Mouse (Mus musculus): ENCODE measurements around the gene Tgm1. TPM values are rescaled to one million over a fixed set of nuclear protein-coding genes. Genes with fewer than 3 reads are reported as not detected.
A peak's percentile ranks its signal among the peaks of the same experiment; 100 is the strongest.
"Not testable (repeated sequence)": the region's sequence is repeated elsewhere in the genome, so short reads cannot be mapped to it uniquely, and the experiment has no call there.

Tgm1 gene
- polyA plus RNA-seq (2015; fragmentation: Nextera tagmentation; extraction: Ambion mirVana), result 0.19 and 0.47 TPM in 2 replicates

- no peak within 1 kb of the TSS for H3K4me2 ChIP-seq
- no peak for ATAC-seq (ENCODE audit: low FRiP score)
- peaks cover 33% of the 10 kb centered on the region for H3K27me3 ChIP-seq
- peaks cover 27% of the 10 kb centered on the region for H3K36me3 ChIP-seq
- no peaks in the 10 kb centered on the region for H3K9me3 ChIP-seq
- WGBS, result 30% methylated on average over 4 of the region's 4 CpGs
- H3K4me1 ChIP-seq (replicated peaks), result no peaks in the 10 kb centered on the region
- no peak within 1 kb of the TSS for H3K4me3 ChIP-seq
- H3K9ac ChIP-seq, result no peak within 1 kb of the TSS
- H3K27ac ChIP-seq, result no peak within 1 kb of the TSS
These were observed at the start of gene Tgm1 for GRCm38 (mm10) chr14:55713729-55714122. Gene Tgm1, minus strand, starts transcription at chr14:55713926.

GRCm38 (mm10) chr14:55763166-55763565, 49.4 kb upstream of the Tgm1 start:
- Histone ChIP-seq H3K27me3 (peaks cover 77% of the 10 kb centered on the region), H3K27ac (no peak overlapping the region), H3K9me3 (no peaks in the 10 kb centered on the region), H3K4me3 (0 out of 2 replicates have a peak overlapping the region, but pooled peaks have one; percentile 55), H3K36me3 (no peaks in the 10 kb centered on the region), H3K9ac (no peak overlapping the region), H3K4me2 (peak overlapping the region; percentile 86; the same call in 1 of the 2 replicates), H3K4me1 (replicated peaks) (peaks cover 37% of the 10 kb centered on the region)
- ATAC-seq (ENCODE audit: low FRiP score), result no peak
- WGBS, result 69% methylated on average over 7 of the region's 7 CpGs

DNA sequence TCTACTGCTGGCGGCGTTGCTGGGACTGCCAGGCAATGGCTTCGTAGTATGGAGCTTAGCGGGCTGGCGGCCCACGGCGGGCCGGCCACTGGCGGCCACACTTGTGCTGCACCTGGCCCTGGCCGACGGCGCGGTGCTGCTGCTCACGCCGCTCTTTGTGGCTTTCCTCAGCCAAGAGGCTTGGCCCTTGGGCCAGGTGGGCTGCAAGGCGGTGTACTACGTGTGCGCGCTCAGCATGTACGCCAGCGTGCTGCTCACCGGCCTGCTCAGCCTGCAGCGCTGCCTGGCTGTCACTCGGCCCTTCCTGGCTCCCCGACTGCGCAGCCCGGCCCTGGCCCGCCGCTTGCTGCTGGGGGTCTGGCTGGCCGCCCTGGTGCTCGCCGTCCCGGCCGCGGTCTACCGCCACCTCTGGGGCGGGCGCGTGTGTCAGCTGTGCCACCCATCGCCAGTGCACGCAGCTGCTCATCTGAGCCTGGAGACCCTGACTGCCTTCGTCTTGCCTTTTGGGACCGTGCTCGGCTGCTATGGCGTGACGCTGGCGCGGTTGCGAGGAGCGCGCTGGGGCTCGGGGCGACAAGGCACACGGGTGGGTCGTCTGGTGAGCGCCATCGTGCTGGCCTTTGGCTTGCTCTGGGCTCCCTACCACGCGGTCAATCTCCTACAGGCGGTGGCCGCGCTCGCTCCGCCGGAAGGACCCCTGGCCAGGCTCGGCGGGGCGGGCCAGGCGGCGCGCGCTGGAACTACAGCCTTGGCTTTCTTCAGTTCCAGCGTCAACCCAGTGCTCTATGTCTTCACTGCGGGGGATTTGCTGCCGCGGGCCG, 48.5 kb upstream of the Tgm1 start:
- no peaks in the 10 kb centered on the region for H3K9me3 ChIP-seq
- peak overlapping the region; percentile 55 for H3K4me3 ChIP-seq
- no peaks in the 10 kb centered on the region for H3K36me3 ChIP-seq
- peaks cover 68% of the 10 kb centered on the region for H3K27me3 ChIP-seq
- ATAC-seq (ENCODE audit: low FRiP score), result peak; percentile 82
- H3K27ac ChIP-seq, result peak overlapping the region; percentile 72
- peak overlapping the region; percentile 86 for H3K4me2 ChIP-seq
- WGBS, result under 1% methylated on average over 77 of the region's 77 CpGs
- peaks cover 29% of the 10 kb centered on the region for H3K4me1 ChIP-seq (replicated peaks)
- peak overlapping the region; percentile 83 for H3K9ac ChIP-seq

DNA sequence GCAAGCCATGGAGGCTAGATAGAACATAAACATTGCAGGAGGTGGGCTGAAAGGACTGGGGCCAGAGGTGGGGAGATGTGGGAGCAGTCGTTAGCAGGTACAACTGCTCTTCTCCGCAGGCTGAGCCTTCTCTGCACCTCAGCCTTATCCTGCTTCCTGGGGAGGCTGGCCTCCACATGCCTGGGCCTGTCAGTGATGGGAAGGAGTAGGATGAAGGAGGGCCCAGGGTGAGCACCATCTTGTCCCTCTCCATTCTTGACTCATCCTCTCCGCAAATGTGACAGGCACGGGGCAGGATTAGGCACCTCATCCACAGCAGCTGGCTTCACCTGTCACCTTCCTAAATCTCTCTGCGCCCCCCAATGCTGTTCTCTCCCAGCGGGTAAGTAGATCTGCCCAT, 47.4 kb upstream of the Tgm1 start, which contains the start of gene Ltb4r2:
Ltb4r2 (plus strand) TSS at position 266 of the 400 bp plus-strand sequence.
- Histone ChIP-seq H3K4me3 (peak within 1 kb of the TSS; percentile 55), H3K36me3 (peaks cover 8% of the 10 kb centered on the region), H3K27ac (peak within 1 kb of the TSS; percentile 72), H3K4me2 (peak within 1 kb of the TSS; percentile 86), H3K9ac (peak within 1 kb of the TSS; percentile 83), H3K27me3 (peaks cover 58% of the 10 kb centered on the region), H3K9me3 (no peaks in the 10 kb centered on the region), H3K4me1 (replicated peaks) (peaks cover 29% of the 10 kb centered on the region)
- WGBS, result 76% methylated on average over 6 of the region's 6 CpGs
- ATAC-seq (ENCODE audit: low FRiP score), result no peak

- under 1% methylated on average over 6 of the region's 6 CpGs for WGBS
- Histone ChIP-seq H3K36me3 (peaks cover 18% of the 10 kb centered on the region), H3K4me1 (replicated peaks) (peaks cover 29% of the 10 kb centered on the region), H3K4me2 (peak overlapping the region; percentile 17; the same call in 1 of the 2 replicates), H3K27me3 (peaks cover 48% of the 10 kb centered on the region)
- not testable (repeated sequence) for H3K27ac ChIP-seq, H3K9me3 ChIP-seq, H3K9ac ChIP-seq, H3K4me3 ChIP-seq
- ATAC-seq (ENCODE audit: low FRiP score), result peak; percentile 32; the same call in 1 of the 2 replicates
These were observed 46.4 kb upstream of the Tgm1 start for GRCm38 (mm10) chr14:55760156-55760555.

DNA sequence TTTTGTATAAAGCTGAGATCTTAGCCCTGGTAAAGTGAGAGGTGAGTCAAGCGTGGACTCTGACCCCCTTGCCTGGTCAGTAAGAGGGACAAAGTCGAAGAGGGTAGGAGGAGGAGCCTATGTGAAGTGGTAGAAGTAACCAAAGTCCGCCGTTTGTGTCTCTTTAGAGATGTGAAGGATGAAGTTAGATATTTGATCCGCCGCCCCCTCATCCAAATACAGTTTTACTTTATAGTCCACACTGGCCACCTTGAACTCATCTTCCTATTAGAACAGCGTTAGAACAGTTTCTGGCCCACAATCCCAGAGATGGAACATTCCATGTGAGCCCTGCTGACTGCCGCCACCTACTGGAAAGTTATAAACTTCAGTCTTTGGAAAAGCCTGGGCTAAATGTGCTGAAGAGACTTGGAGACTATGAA, 44.6 kb upstream of the Tgm1 start, which contains the start of gene Cideb:
Cideb (minus strand) TSS at position 96 of the 422 bp plus-strand sequence.
- Histone ChIP-seq H3K27me3 (peaks cover 30% of the 10 kb centered on the region), H3K4me2 (0 out of 2 replicates have a peak within 1 kb of the TSS, but pooled peaks have one; percentile 27)

GRCm38 (mm10) chr14:55757566-55757965, 43.8 kb upstream of the Tgm1 start:
- H3K27ac ChIP-seq, result no peak overlapping the region
- H3K27me3 ChIP-seq, result peaks cover 22% of the 10 kb centered on the region
- peaks cover 24% of the 10 kb centered on the region for H3K4me1 ChIP-seq (replicated peaks)
- H3K4me3 ChIP-seq, result no peak overlapping the region
- no peaks in the 10 kb centered on the region for H3K9me3 ChIP-seq
- H3K36me3 ChIP-seq, result peaks cover 44% of the 10 kb centered on the region
- WGBS, result 90% methylated on average over 6 of the region's 6 CpGs
- ATAC-seq (ENCODE audit: low FRiP score), result no peak
- H3K4me2 ChIP-seq, result no peak overlapping the region
- H3K9ac ChIP-seq, result no peak overlapping the region

More for the DNA sequence above, 44.6 kb upstream of the Tgm1 start, which contains the start of gene Cideb:
- no peak within 1 kb of the TSS for H3K27ac ChIP-seq
- no peak within 1 kb of the TSS for H3K4me3 ChIP-seq
- 30% methylated on average over 8 of the region's 8 CpGs for WGBS
- H3K9ac ChIP-seq, result no peak within 1 kb of the TSS
- no peak for ATAC-seq (ENCODE audit: low FRiP score)
- H3K4me1 ChIP-seq (replicated peaks), result peaks cover 29% of the 10 kb centered on the region
- H3K36me3 ChIP-seq, result peaks cover 35% of the 10 kb centered on the region
- H3K9me3 ChIP-seq, result no peaks in the 10 kb centered on the region

DNA sequence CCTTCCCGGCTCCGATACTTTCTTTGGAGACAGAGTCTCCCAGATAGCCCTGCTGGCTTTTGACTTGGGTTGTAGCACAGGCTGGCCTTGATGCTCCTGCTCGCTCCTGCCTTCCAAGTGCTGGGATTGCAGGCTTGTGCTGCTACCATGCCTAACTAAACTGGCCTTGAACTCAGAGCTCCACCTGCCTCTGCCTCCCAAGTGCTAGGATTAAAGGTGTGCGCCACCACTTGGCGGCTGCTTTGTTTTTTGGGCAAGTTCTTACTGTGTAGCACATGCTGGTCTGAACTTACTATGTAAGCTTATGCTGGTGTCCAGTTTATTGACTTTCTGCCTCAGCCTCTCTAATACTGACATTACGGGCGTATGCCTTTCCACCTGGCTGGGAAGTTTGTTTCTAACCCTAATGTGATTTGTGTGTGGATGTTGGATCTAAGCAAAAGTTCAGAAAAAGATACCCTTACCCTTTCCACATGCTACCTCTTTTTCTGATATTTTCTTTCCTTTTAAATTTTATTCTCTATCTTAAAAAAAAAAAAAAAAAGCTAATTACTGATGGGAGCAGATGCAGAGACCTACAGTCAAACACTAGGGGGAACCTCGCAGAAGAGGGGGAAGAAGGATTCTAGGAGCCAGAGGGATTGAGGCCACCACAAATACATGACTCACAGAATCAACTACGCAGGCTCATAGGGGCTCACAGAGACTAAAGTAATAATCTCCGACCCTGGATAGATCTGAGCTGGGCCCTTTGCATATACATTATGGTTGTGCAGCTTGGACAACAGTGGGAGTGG, 33.5 kb upstream of the Tgm1 start:
- Histone ChIP-seq H3K9me3 (no peaks in the 10 kb centered on the region), H3K4me3 (peak overlapping the region; percentile 59), H3K4me2 (peak overlapping the region; percentile 99), H3K36me3 (peaks cover 37% of the 10 kb centered on the region), H3K27me3 (no peaks in the 10 kb centered on the region), H3K4me1 (replicated peaks) (peaks cover 43% of the 10 kb centered on the region), H3K9ac (no peak overlapping the region), H3K27ac (no peak overlapping the region)
- no peak for ATAC-seq (ENCODE audit: low FRiP score)
- 91% methylated on average over 10 of the region's 10 CpGs for WGBS

- Histone ChIP-seq H3K4me3 (peak overlapping the region; percentile 59), H3K9me3 (no peaks in the 10 kb centered on the region), H3K27me3 (no peaks in the 10 kb centered on the region), H3K27ac (peak overlapping the region; percentile 64), H3K4me2 (peak overlapping the region; percentile 99), H3K4me1 (replicated peaks) (peaks cover 46% of the 10 kb centered on the region), H3K9ac (peak overlapping the region; percentile 77), H3K36me3 (peaks cover 31% of the 10 kb centered on the region)
- ATAC-seq (ENCODE audit: low FRiP score), result no peak; the same call in 1 of the 2 replicates
- under 1% methylated on average over 31 of the region's 31 CpGs for WGBS
These were observed 32.1 kb upstream of the Tgm1 start for GRCm38 (mm10) chr14:55745861-55746237.

GRCm38 (mm10) chr14:55745180-55745860, 31.6 kb upstream of the Tgm1 start, which contains the start of the genes Dhrs1 and Nop9:
Gene Dhrs1, minus strand, starts transcription at chr14:55745690.
Gene Nop9, plus strand, starts transcription at chr14:55745693.
- ATAC-seq (ENCODE audit: low FRiP score), result peak; percentile 83
- H3K4me2 ChIP-seq, result peak within 1 kb of the TSS; percentile 99
- no peaks in the 10 kb centered on the region for H3K27me3 ChIP-seq
- peak within 1 kb of the TSS; percentile 64 for H3K27ac ChIP-seq
- peaks cover 31% of the 10 kb centered on the region for H3K36me3 ChIP-seq
- 1% methylated on average over 48 of the region's 48 CpGs for WGBS
- peak within 1 kb of the TSS; percentile 59 for H3K4me3 ChIP-seq
- no peaks in the 10 kb centered on the region for H3K9me3 ChIP-seq
- peaks cover 46% of the 10 kb centered on the region for H3K4me1 ChIP-seq (replicated peaks)
- H3K9ac ChIP-seq, result peak within 1 kb of the TSS; percentile 77

GRCm38 (mm10) chr14:55743711-55744110, 30.0 kb upstream of the Tgm1 start:
- 23% methylated on average over 10 of the region's 10 CpGs for WGBS
- peak; percentile 60 for ATAC-seq (ENCODE audit: low FRiP score)
- H3K9ac ChIP-seq, result peak overlapping the region; percentile 43; the same call in 1 of the 2 replicates
- H3K27ac ChIP-seq, result no peak overlapping the region
- H3K4me2 ChIP-seq, result peak overlapping the region; percentile 18
- no peaks in the 10 kb centered on the region for H3K9me3 ChIP-seq
- H3K36me3 ChIP-seq, result peaks cover 35% of the 10 kb centered on the region
- H3K4me1 ChIP-seq (replicated peaks), result peaks cover 46% of the 10 kb centered on the region
- no peak overlapping the region; the same call in 1 of the 2 replicates for H3K4me3 ChIP-seq
- no peaks in the 10 kb centered on the region for H3K27me3 ChIP-seq
